Mouse (Mus musculus): Measurements from ENCODE around the gene Psma3. TPM values are rescaled to one million over a fixed set of nuclear protein-coding genes. Genes with fewer than 3 reads are reported as not detected.

Gene Psma3
- 100 to 1,000 TPM in 1 of 2 experiments, 10 to 100 TPM in 1; 48.4 to 115 TPM for polyA plus RNA-seq (2012; fragmentation: generic; extraction: Trizol)

GRCm38 (mm10) chr12:70974441-70975266, at the start of gene Psma3:
Psma3 (plus strand) TSS chr12:70974621.

DNA sequence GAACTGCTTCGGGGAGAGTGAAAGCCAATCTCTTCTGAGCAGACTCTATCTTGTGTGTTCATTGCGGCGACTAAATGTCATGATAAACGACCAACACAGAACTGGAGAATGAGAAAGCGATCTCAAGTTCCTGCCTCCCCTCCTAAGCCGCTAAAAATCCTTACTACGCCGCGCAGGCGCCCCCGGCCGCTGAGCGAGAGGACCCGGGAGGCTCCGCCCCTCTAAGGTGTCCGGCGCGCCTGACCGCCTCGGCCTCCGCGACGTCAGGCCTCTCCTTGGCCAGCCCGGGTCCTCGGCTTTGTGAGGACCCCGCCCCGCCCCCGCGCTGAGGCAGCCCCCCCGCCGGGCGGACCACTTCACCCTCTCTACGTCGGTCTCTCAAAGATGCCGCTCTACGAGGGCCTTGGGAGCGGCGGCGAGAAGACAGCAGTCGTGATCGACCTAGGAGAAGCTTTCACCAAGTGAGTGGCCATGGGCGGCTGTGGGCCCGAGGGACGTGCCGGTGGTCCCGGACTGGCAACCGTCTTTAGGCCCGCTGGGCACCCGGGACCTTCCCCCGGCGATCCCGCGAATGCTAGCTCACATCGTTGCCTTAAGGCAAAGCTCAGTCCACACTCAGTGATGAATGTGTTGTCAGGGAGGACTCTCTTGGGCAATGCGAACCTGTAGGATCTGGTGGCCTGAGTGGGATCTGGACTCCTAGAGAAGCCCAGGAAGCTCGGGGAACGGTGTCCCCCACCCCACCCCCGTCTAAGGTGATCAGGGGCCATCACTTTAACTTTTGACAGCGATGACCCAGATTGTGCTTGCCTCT, 36.6 kb upstream of the Psma3 start, which contains the start of gene Actr10:
Gene Actr10, plus strand, starts transcription at position 287 of the 814 bp plus-strand sequence.

DNA sequence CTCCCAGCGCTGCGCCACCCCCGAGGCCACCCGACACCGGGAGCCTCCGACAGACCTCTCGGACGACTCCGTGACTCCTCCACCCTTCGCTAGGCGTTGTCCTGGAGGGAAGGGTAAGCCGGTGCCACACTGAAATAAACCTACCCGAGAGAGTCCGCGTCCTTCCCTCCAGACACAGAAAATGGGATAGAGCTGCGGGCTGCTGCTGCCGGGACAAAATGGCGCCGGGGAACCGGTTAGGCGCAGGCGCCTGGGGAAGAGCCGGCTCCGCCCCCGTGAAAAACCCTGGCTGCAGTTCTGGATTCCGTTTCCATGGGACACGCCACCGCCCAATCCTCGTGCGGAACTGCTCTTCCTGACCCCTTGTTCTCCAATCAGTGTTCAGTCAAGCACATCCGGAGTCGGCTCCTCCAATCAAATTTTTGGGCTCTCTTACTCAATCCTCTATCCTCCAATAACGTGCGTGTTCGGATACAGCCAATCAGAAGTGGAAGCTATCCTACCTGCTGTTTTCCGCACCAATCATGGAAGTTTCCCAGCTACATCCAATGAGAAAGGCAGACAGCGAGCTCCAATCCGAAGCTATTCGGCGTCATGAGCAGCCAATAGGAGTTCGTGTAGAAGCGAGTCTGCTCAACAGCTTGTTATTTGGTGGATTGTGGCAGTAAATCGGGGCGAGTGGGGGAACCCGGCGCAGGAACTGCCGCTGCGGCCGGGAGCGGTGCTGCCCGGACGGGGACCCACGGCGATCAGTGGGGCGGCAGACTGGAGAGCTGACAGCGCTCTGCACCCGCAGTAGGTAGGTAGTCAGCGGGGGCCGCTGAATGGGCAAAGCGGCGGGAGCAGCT, 41.2 kb downstream of the Psma3 start, which contains the start of gene Arid4a:
Gene Arid4a, plus strand, starts transcription at position 628 of the 848 bp plus-strand sequence.

Other genes starting within 250 kb of the Psma3 start
- gene Frmd6, start 149.1 kb upstream of the Psma3 start, polyA plus RNA-seq (2012; fragmentation: generic; extraction: Trizol), result 10 to 100 TPM in 1 of 2 experiments, 1 to 10 TPM in 1; 2.2 to 21.5 TPM
- 100 to 1,000 TPM in 1 of 2 experiments, 10 to 100 TPM in 1; 91.4 to 109 TPM for gene Actr10, start 36.8 kb upstream of the Psma3 start, polyA plus RNA-seq (2012; fragmentation: generic; extraction: Trizol)
- gene Arid4a, start 41.4 kb downstream of the Psma3 start, polyA plus RNA-seq (2012; fragmentation: generic; extraction: Trizol), result 1 to 10 TPM in 1 of 2 experiments, under 1 TPM in 1; 0.57 to 2.7 TPM
- gene Tomm20l, start 136.8 kb downstream of the Psma3 start, polyA plus RNA-seq (2012; fragmentation: generic; extraction: Trizol), result not detected
- gene Timm9, start 162.1 kb downstream of the Psma3 start, polyA plus RNA-seq (2012; fragmentation: generic; extraction: Trizol), result 10 to 100 TPM; 16.3 to 16.9 TPM
- 1 to 10 TPM in 1 of 2 experiments, under 1 TPM in 1; 0.26 to 2.5 TPM for gene 2700049A03Rik, start 162.2 kb downstream of the Psma3 start, polyA plus RNA-seq (2012; fragmentation: generic; extraction: Trizol)

All from C3H10T1/2 (cell line).